Mouse (Mus musculus) left cerebral cortex, adult 8-10 months (tissue): ENCODE results near the gene Fam122a. TPM values are rescaled to one million over a fixed set of nuclear protein-coding genes. Genes with fewer than 3 reads are reported as not detected.
A peak's percentile ranks its signal among the peaks of the same experiment; 100 is the strongest.

Experiments used
- DNase-seq, 2 experiments: peaks; one replicate each; pipeline ENCODE4 v3.0.0; 2022; ENCODE audit warnings: low spot score in 2 of 2
- total RNA-seq, 4 experiments: library from RNA; stranded (reverse); gene quantifications; 2 replicates each; pipeline ENCODE4 v1.2.4; 2022

The Fam122a gene
- total RNA-seq, 4 experiments from 2014 or later, result 22.3 to 30.1 (median 27.6) TPM

GRCm38 (mm10) chr19:24490275-24490674 is 13.1 kb upstream of the Fam122a start:
- DNase-seq, result no peak

- no peak for DNase-seq
These were observed 9.5 kb upstream of the Fam122a start for GRCm38 (mm10) chr19:24486433-24487296.

GRCm38 (mm10) chr19:24484612-24485194 is 7.5 kb upstream of the Fam122a start:
- no peak for DNase-seq

- no peak for DNase-seq
These were observed 3.8 kb upstream of the Fam122a start for GRCm38 (mm10) chr19:24480916-24481315.

GRCm38 (mm10) chr19:24476461-24476860 is 695 bp downstream of the Fam122a start:
- no peak for DNase-seq

- DNase-seq, result no peak
These were observed 1.9 kb downstream of the Fam122a start for GRCm38 (mm10) chr19:24475281-24475680.

- no peak for DNase-seq
These were observed 4.6 kb downstream of the Fam122a start for GRCm38 (mm10) chr19:24472512-24472911.

- no peak for DNase-seq
These were observed 5.6 kb downstream of the Fam122a start for GRCm38 (mm10) chr19:24471538-24471937.

- DNase-seq, result no peak
These were observed 7.9 kb downstream of the Fam122a start for GRCm38 (mm10) chr19:24469216-24469615.

GRCm38 (mm10) chr19:24468616-24469015 is 8.5 kb downstream of the Fam122a start:
- DNase-seq, result no peak

- no peak for DNase-seq
These were observed 14.1 kb downstream of the Fam122a start for GRCm38 (mm10) chr19:24463011-24463410.

GRCm38 (mm10) chr19:24456591-24457231 is 20.4 kb downstream of the Fam122a start:
- DNase-seq, result peak in 1 of 2 experiments; percentile 68

GRCm38 (mm10) chr19:24455249-24455960 is 21.8 kb downstream of the Fam122a start:
- no peak for DNase-seq

- no peak for DNase-seq
These were observed 22.7 kb downstream of the Fam122a start for GRCm38 (mm10) chr19:24454451-24454850.

- no peak for DNase-seq
These were observed 23.8 kb downstream of the Fam122a start for GRCm38 (mm10) chr19:24453379-24453778.

- no peak for DNase-seq
These were observed 24.7 kb downstream of the Fam122a start for GRCm38 (mm10) chr19:24452441-24452898.

GRCm38 (mm10) chr19:24451626-24452025 is 25.5 kb downstream of the Fam122a start:
- no peak for DNase-seq

GRCm38 (mm10) chr19:24450740-24451139 is 26.4 kb downstream of the Fam122a start:
- DNase-seq, result no peak

GRCm38 (mm10) chr19:24444322-24444721 is 32.8 kb downstream of the Fam122a start:
- no peak for DNase-seq

GRCm38 (mm10) chr19:24439715-24440114 is 37.4 kb downstream of the Fam122a start:
- DNase-seq, result no peak

GRCm38 (mm10) chr19:24434291-24434690 is 42.9 kb downstream of the Fam122a start:
- no peak for DNase-seq
